Mouse (Mus musculus) neural tube, embryonic 14.5 days (tissue): ENCODE results near the gene Caprin1. TPM values are rescaled to one million over a fixed set of nuclear protein-coding genes. Genes with fewer than 3 reads are reported as not detected.

Source experiments
- ATAC-seq: fragments of 200-750 bp; cut with Nextera tagmentation; 2 replicates; pipeline ENCODE4 v1.8.0; 2017; ENCODE audit warnings: low read depth, mild to moderate bottlenecking, moderate TSS enrichment, moderate library complexity
- H3K27ac ChIP-seq: fragments of 300-500 bp; sonication (generic); 2 replicates; pipeline ENCODE4 v1.5.1; 2014; ENCODE audit warnings: low read depth, mild to moderate bottlenecking, control low read depth, low read length, moderate library complexity, mixed read lengths
- H3K27me3 ChIP-seq: fragments of 300-500 bp; sonication (generic); 2 replicates; pipeline ENCODE4 v1.6.1; 2014; ENCODE audit warnings: low read length; ENCODE audit not compliant: control insufficient read depth, insufficient read depth
- H3K36me3 ChIP-seq: fragments of 300-500 bp; sonication (generic); 2 replicates; pipeline ENCODE4 v1.6.1; 2014; ENCODE audit warnings: low read length, mixed read lengths; ENCODE audit not compliant: control insufficient read depth, insufficient read depth
- H3K4me1 ChIP-seq: fragments of 300-500 bp; sonication (generic); 2 replicates; pipeline ENCODE4 v1.6.1; 2014; ENCODE audit warnings: low read length; ENCODE audit not compliant: control insufficient read depth, insufficient read depth
- H3K4me2 ChIP-seq: fragments of 300-500 bp; sonication (generic); 2 replicates; pipeline ENCODE4 v1.6.1; 2014; ENCODE audit warnings: mild to moderate bottlenecking, low read depth, low read length, control low read depth
- H3K4me3 ChIP-seq: fragments of 300-500 bp; sonication (generic); 2 replicates; pipeline ENCODE4 v1.5.1; 2014; ENCODE audit warnings: low read depth, low read length, control low read depth, mixed read lengths
- H3K9ac ChIP-seq: fragments of 300-500 bp; sonication (generic); replicated peaks from 2 replicates; pipeline ENCODE4 v1.6.1; 2014; ENCODE audit warnings: low read depth, mild to moderate bottlenecking, control low read depth, low read length, mixed read lengths
- H3K9me3 ChIP-seq: fragments of 300-500 bp; sonication (generic); 2 replicates; pipeline ENCODE4 v1.6.1; 2016; ENCODE audit warnings: low read length; ENCODE audit not compliant: control insufficient read depth
- WGBS: fragments of 180-500 bp; shearing (Covaris S2); extraction: QIAGEN DNeasy Blood & Tissue Kit; methylation state at CpG from one replicate; pipeline ENCODE4 v1.1.7; 2014; 5-methylcytosine and 5-hydroxymethylcytosine counted together
- microRNA-seq: library from miRNA; unstranded; fragments of <30 nt; microRNA quantifications from one replicate; pipeline ENCODE4, GENCODE M21; 2016
- polyA plus RNA-seq: library from polyadenylated mRNA; unstranded; fragments of >200 nt; fragmentation: Nextera tagmentation; extraction: Ambion mirVana; gene quantifications from 2 replicates; pipeline ENCODE4 v1.2.1, GENCODE M21; 2014

The Caprin1 gene
- polyA plus RNA-seq, 1 experiment from 2014 or later = 397 TPM

- Histone ChIP-seq H3K27me3 (no peaks in the 10 kb centered on the region), H3K4me1 (no peaks in the 10 kb centered on the region), H3K4me3 (no peak overlapping the region), H3K36me3 (peaks cover 32% of the 10 kb centered on the region), H3K27ac (no peak overlapping the region), H3K9me3 (no peaks in the 10 kb centered on the region), H3K9ac (no peak overlapping the region), H3K4me2 (no peak overlapping the region)
- WGBS = 93% methylated on average over 2 of the region's 2 CpGs
- ATAC-seq = no peak
These were observed 72.9 kb downstream of the Caprin1 start for GRCm38 (mm10) chr2:103724521-103724920.

DNA sequence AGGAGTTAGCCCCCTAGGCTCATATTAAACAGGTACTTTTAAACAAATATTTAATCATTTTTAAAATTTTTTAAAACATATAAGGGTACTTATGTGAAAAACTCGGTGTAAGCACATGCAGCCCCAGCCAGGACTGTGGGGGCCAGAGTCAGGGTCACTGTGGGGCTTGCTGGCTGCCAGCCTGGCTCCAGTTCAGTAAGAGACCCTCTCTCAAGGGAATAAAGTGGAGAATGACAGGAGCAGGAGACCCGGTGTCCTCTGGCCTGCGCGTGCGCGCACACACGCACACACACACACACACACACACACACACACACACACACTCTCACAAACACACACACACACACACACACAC, 78.2 kb downstream of the Caprin1 start:
- Histone ChIP-seq H3K9me3 (no peaks in the 10 kb centered on the region), H3K9ac (no peak overlapping the region), H3K36me3 (peaks cover 13% of the 10 kb centered on the region), H3K4me3 (no peak overlapping the region), H3K27ac (no peak overlapping the region), H3K4me2 (no peak overlapping the region), H3K4me1 (no peaks in the 10 kb centered on the region), H3K27me3 (no peaks in the 10 kb centered on the region)
- WGBS = 91% methylated on average over 7 of the region's 7 CpGs
- ATAC-seq = no peak; the same call in 1 of the 2 replicates

GRCm38 (mm10) chr2:103718594-103719291, 78.7 kb downstream of the Caprin1 start:
- Histone ChIP-seq H3K4me2 (no peak overlapping the region), H3K9ac (no peak overlapping the region), H3K4me3 (no peak overlapping the region), H3K9me3 (no peaks in the 10 kb centered on the region), H3K27me3 (no peaks in the 10 kb centered on the region), H3K27ac (no peak overlapping the region), H3K36me3 (peaks cover 10% of the 10 kb centered on the region), H3K4me1 (no peaks in the 10 kb centered on the region)
- peak; percentile 85 for ATAC-seq
- WGBS = 66% methylated on average over 8 of the region's 8 CpGs

GRCm38 (mm10) chr2:103714412-103714811, 83.0 kb downstream of the Caprin1 start:
- 78% methylated on average over 4 of the region's 4 CpGs for WGBS
- ATAC-seq = no peak
- H3K36me3 ChIP-seq = no peaks in the 10 kb centered on the region; the same call in 1 of the 2 replicates
- no peak overlapping the region for H3K27ac ChIP-seq
- no peak overlapping the region for H3K4me2 ChIP-seq
- no peaks in the 10 kb centered on the region for H3K27me3 ChIP-seq
- H3K4me1 ChIP-seq = no peaks in the 10 kb centered on the region
- no peaks in the 10 kb centered on the region for H3K9me3 ChIP-seq
- H3K9ac ChIP-seq = no peak overlapping the region
- no peak overlapping the region for H3K4me3 ChIP-seq

DNA sequence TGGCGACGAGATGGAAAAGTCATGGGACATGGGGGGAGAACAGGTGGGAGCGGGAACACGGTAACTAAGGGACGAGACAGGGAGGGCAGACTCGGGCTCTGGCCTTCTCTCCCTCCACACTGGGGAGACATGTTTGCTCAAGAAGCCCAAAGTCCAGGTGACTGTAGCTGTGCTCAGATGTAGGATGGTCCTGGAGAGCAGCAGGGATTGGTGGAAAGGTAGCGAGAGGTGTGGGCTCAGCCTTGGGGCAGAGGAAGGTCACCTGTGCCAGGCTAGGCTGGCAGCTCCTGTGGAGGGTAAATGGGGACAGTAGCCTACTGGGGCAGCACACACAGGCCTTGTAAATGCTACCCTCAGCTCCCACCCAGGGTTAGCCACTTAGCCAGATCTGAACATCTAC, 83.6 kb downstream of the Caprin1 start:
- WGBS = 93% methylated on average over 7 of the region's 7 CpGs
- Histone ChIP-seq H3K27ac (no peak overlapping the region), H3K4me2 (no peak overlapping the region), H3K36me3 (no peaks in the 10 kb centered on the region; the same call in 1 of the 2 replicates), H3K27me3 (no peaks in the 10 kb centered on the region), H3K4me3 (no peak overlapping the region), H3K9ac (no peak overlapping the region), H3K9me3 (no peaks in the 10 kb centered on the region), H3K4me1 (no peaks in the 10 kb centered on the region)
- no peak for ATAC-seq

Small RNA genes lying within 50 kb of the gene (microRNA-seq; reads per million reads assigned to microRNA genes)
- gene Gm22757 (not detected), gene Gm22761 (not detected)

Other genes starting within 250 kb of the Caprin1 start
- 7.8 and 10.3 TPM in 2 replicates for gene Abtb2, start 231.3 kb downstream of the Caprin1 start, polyA plus RNA-seq
- gene Nat10, start 36.4 kb downstream of the Caprin1 start, polyA plus RNA-seq = 21.9 and 22.7 TPM in 2 replicates
- 64.2 and 68.0 TPM in 2 replicates for gene Lmo2, start 160.3 kb upstream of the Caprin1 start, polyA plus RNA-seq
- 74.0 and 82.5 TPM in 2 replicates for gene Fbxo3, start 230.1 kb upstream of the Caprin1 start, polyA plus RNA-seq
- gene 4931422A03Rik, start 230.7 kb upstream of the Caprin1 start, polyA plus RNA-seq = 2.2 and 3.3 TPM in 2 replicates